Comparison of ENCODE assay signal across 18 mouse cellular contexts in genomic region chr5:21487716-21488115, GRCm38 (mm10). TPM values are rescaled to one million over a fixed set of nuclear protein-coding genes. Genes with fewer than 3 reads are reported as not detected.
A peak's percentile ranks its signal among the peaks of the same experiment; 100 is the strongest.
DNase-seq lines count a peak whose midpoint lies in the region; ATAC-seq and TF ChIP-seq lines count a peak whose summit lies in the region.
"Had no signal": no experiment of that assay in that cellular context is flagged by ENCODE, and none has a peak within 500 bp of the region (broad histone marks: within the 10 kb centered on the region; RNA-seq: fewer than 3 reads in every experiment).

No protein-coding gene starts in this region.

- no peaks in the 10 kb centered on the region for H3K9me3 ChIP-seq in embryonic facial prominence, embryonic 13.5 days
- no peaks in the 10 kb centered on the region for H3K9me3 ChIP-seq in stomach, postnatal 0 days (ENCODE audit: control insufficient read depth, low read length)
- H3K9me3 ChIP-seq: embryonic facial prominence, embryonic 15.5 days; forebrain, embryonic 15.5 days; hindbrain, embryonic 13.5 days; limb, embryonic 13.5 days; midbrain, embryonic 12.5 days had no signal

- TF ChIP-seq CTCF in stomach, postnatal 0 days (IDR thresholded peaks at IDR 0.05; ENCODE audit: low read depth) = no peak

- peaks cover 68% of the 10 kb centered on the region for H3K4me1 ChIP-seq in embryonic facial prominence, embryonic 13.5 days
- no peaks in the 10 kb centered on the region for H3K4me1 ChIP-seq in stomach, postnatal 0 days (replicated peaks; ENCODE audit: control insufficient read depth, insufficient read depth)

- no peak for ATAC-seq in embryonic facial prominence, embryonic 13.5 days (ENCODE audit: insufficient number of reproducible peaks, insufficient read depth, low FRiP score, low TSS enrichment, low read depth)
- no peak for ATAC-seq in stomach, postnatal 0 days (ENCODE audit: low FRiP score, low TSS enrichment)
- ATAC-seq: forebrain, embryonic 15.5 days had no signal

- WGBS in embryonic facial prominence, embryonic 13.5 days = 88% methylated on average over 3 of the region's 3 CpGs
- WGBS in stomach, postnatal 0 days = 67% methylated on average over 3 of the region's 3 CpGs

- no peak for TF ChIP-seq EP300 in stomach, postnatal 0 days (optimal IDR thresholded peaks at IDR 0.05)

- H3K9ac ChIP-seq in embryonic facial prominence, embryonic 13.5 days = no peak overlapping the region
- no peak overlapping the region for H3K9ac ChIP-seq in stomach, postnatal 0 days (ENCODE audit: low read length)
- H3K9ac ChIP-seq: embryonic facial prominence, embryonic 15.5 days; forebrain, embryonic 15.5 days; hindbrain, embryonic 13.5 days; limb, embryonic 13.5 days; midbrain, embryonic 12.5 days had no signal

- no peak overlapping the region for H3K4me2 ChIP-seq in embryonic facial prominence, embryonic 13.5 days
- H3K4me2 ChIP-seq in stomach, postnatal 0 days (replicated peaks; ENCODE audit: low read depth) = no peak overlapping the region
- H3K4me2 ChIP-seq: embryonic facial prominence, embryonic 15.5 days; forebrain, embryonic 15.5 days; hindbrain, embryonic 13.5 days; midbrain, embryonic 12.5 days had no signal

- H3K36me3 ChIP-seq in embryonic facial prominence, embryonic 13.5 days = no peaks in the 10 kb centered on the region
- H3K36me3 ChIP-seq in stomach, postnatal 0 days (ENCODE audit: control insufficient read depth, insufficient read depth, low read length) = no peaks in the 10 kb centered on the region
- H3K36me3 ChIP-seq: embryonic facial prominence, embryonic 15.5 days; forebrain, embryonic 15.5 days; hindbrain, embryonic 13.5 days; limb, embryonic 13.5 days; midbrain, embryonic 12.5 days had no signal

- no peak overlapping the region for H3K4me3 ChIP-seq in embryonic facial prominence, embryonic 13.5 days
- no peak overlapping the region for H3K4me3 ChIP-seq in stomach, postnatal 0 days (ENCODE audit: low read depth, low read length)
- H3K4me3 ChIP-seq: embryonic facial prominence, embryonic 15.5 days; forebrain, embryonic 15.5 days; hindbrain, embryonic 13.5 days; left cerebral cortex, adult 2 months; limb, embryonic 13.5 days; midbrain, embryonic 12.5 days had no signal

- H3K27ac ChIP-seq in embryonic facial prominence, embryonic 13.5 days = peak overlapping the region; percentile 48; the same call in 1 of the 2 replicates
- H3K27ac ChIP-seq in stomach, postnatal 0 days (replicated peaks) = 0 out of 2 replicates have a peak overlapping the region, but pooled peaks have one; percentile 8
- H3K27ac ChIP-seq: forebrain, embryonic 15.5 days; hindbrain, embryonic 13.5 days; left cerebral cortex, adult 2 months; limb, embryonic 13.5 days; midbrain, embryonic 12.5 days had no signal

- no peaks in the 10 kb centered on the region for H3K27me3 ChIP-seq in embryonic facial prominence, embryonic 13.5 days
- no peaks in the 10 kb centered on the region for H3K27me3 ChIP-seq in stomach, postnatal 0 days (ENCODE audit: control insufficient read depth, insufficient read depth, low read length)
- H3K27me3 ChIP-seq: CH12.LX; embryonic facial prominence, embryonic 15.5 days; forebrain, embryonic 15.5 days; hindbrain, embryonic 13.5 days; limb, embryonic 13.5 days; midbrain, embryonic 12.5 days had no signal

- DNase-seq in gastrocnemius, adult 18-20 months (ENCODE audit: low spot score) = peak; percentile 41
- no peak for DNase-seq in gastrocnemius, postnatal 4 days (ENCODE audit: low spot score in 2 of 2)
- peak; percentile 37 to 42 for DNase-seq in right cerebral cortex, postnatal 10 days (ENCODE audit: low spot score in 2 of 2)
- DNase-seq in right cerebral cortex, postnatal 25 days = no peak
- no peak for DNase-seq in stomach, postnatal 0 days (ENCODE audit: low spot score)
- no peak for DNase-seq in frontal cortex, adult 2 months (ENCODE audit: extremely low spot score in 1 of 2, low spot score in 1 of 2)
- no peak for DNase-seq in adrenal gland, postnatal 25 days
- DNase-seq: kidney, adult 11 months; kidney, postnatal 36 days; lung, postnatal 36 days had no signal

RNA-seq across cellular contexts. Expression of gene Lrrc17, which starts 55.6 kb away (rescaled TPM):
- total RNA-seq in gastrocnemius, adult 18-20 months (2021) = 1 to 10 TPM; 1.2 to 1.3 TPM
- 10 to 100 TPM; 59.6 to 70.9 TPM for total RNA-seq in gastrocnemius, postnatal 4 days (2021)
- polyA plus RNA-seq in embryonic facial prominence, embryonic 13.5 days (2015; fragmentation: Nextera tagmentation; extraction: Ambion mirVana) = 115 and 129 TPM in 2 replicates
- 18.5 and 20.2 TPM in 2 replicates for polyA plus RNA-seq in stomach, postnatal 0 days (2015; fragmentation: Nextera tagmentation; extraction: Ambion mirVana)
- 0.23 and 0.36 TPM in 2 replicates for polyA plus RNA-seq in frontal cortex, adult 2 months (2012; rRNA removed)
- total RNA-seq in adrenal gland, postnatal 25 days (2021) = 0.57 and 1.1 TPM in 2 replicates
- total RNA-seq: CH12.LX had no signal

Comparison
In these comparisons a context has a peak if more than half of its experiments do, and no peak if none do; other contexts are left out.
1. DNase-seq: peak in gastrocnemius, adult 18-20 months (single experiment) and right cerebral cortex, postnatal 10 days (2 of 2); none in gastrocnemius, postnatal 4 days (0 of 2), right cerebral cortex, postnatal 25 days (single experiment), stomach, postnatal 0 days (single experiment), frontal cortex, adult 2 months (0 of 2) and adrenal gland, postnatal 25 days (single experiment).
2. RNA of gene Lrrc17, which starts 55.6 kb away (total RNA-seq): 59.6 to 70.9 TPM in gastrocnemius, postnatal 4 days; 1.2 to 1.3 TPM in gastrocnemius, adult 18-20 months and 0.57 to 1.1 TPM in adrenal gland, postnatal 25 days; every median in the first group is over 10 times any median in the second.